Mouse (Mus musculus) telencephalon, adult 2 months (tissue): ENCODE results near the gene Heatr3.

ENCODE experiments used
- DNase-seq: peaks from one replicate; pipeline ENCODE4 v3.0.0-alpha.2; 2011; ENCODE audit warnings: low read depth, low spot score

Gene Heatr3

GRCm38 (mm10) chr8:88137748-88138484, at the start of gene Heatr3:
Gene Heatr3 (plus strand): TSS chr8:88137855.
- DNase-seq = peak; percentile 92

GRCm38 (mm10) chr8:88088006-88088405, 49.6 kb upstream of the Heatr3 start:
- DNase-seq = no peak

GRCm38 (mm10) chr8:88091661-88092060, 46.0 kb upstream of the Heatr3 start:
- DNase-seq = no peak

- no peak for DNase-seq
These were observed 44.3 kb upstream of the Heatr3 start for GRCm38 (mm10) chr8:88093367-88093766.

- no peak for DNase-seq
These were observed 38.8 kb upstream of the Heatr3 start for GRCm38 (mm10) chr8:88098856-88099255.

- DNase-seq = no peak
These were observed 38.1 kb upstream of the Heatr3 start for GRCm38 (mm10) chr8:88099526-88099925.

- no peak for DNase-seq
These were observed 28.4 kb upstream of the Heatr3 start for GRCm38 (mm10) chr8:88109241-88109640.

GRCm38 (mm10) chr8:88118456-88119036, 19.1 kb upstream of the Heatr3 start, which contains the start of gene Cnep1r1:
Gene Cnep1r1 (plus strand): TSS chr8:88118769.
- DNase-seq = peak; percentile 98

- no peak for DNase-seq
These were observed 18.6 kb upstream of the Heatr3 start for GRCm38 (mm10) chr8:88119076-88119475.

GRCm38 (mm10) chr8:88124850-88125249, 12.8 kb upstream of the Heatr3 start:
- DNase-seq = no peak

- DNase-seq = no peak
These were observed 8.3 kb upstream of the Heatr3 start for GRCm38 (mm10) chr8:88129397-88129796.

- no peak for DNase-seq
These were observed 6.8 kb upstream of the Heatr3 start for GRCm38 (mm10) chr8:88130754-88131317.

- no peak for DNase-seq
These were observed 1.6 kb downstream of the Heatr3 start for GRCm38 (mm10) chr8:88139256-88139655.

GRCm38 (mm10) chr8:88141629-88142028, 4.0 kb downstream of the Heatr3 start:
- no peak for DNase-seq

- DNase-seq = no peak
These were observed 6.4 kb downstream of the Heatr3 start for GRCm38 (mm10) chr8:88144041-88144440.

GRCm38 (mm10) chr8:88150910-88151371, 13.3 kb downstream of the Heatr3 start:
- peak; percentile 44 for DNase-seq

- DNase-seq = peak; percentile 47
These were observed 22.8 kb downstream of the Heatr3 start for GRCm38 (mm10) chr8:88160237-88160995.

- no peak for DNase-seq
These were observed 23.8 kb downstream of the Heatr3 start for GRCm38 (mm10) chr8:88161439-88161838.

GRCm38 (mm10) chr8:88175264-88175663, 37.6 kb downstream of the Heatr3 start:
- no peak for DNase-seq

- no peak for DNase-seq
These were observed 39.6 kb downstream of the Heatr3 start for GRCm38 (mm10) chr8:88177291-88177690.

GRCm38 (mm10) chr8:88183121-88183520, 45.5 kb downstream of the Heatr3 start:
- DNase-seq = no peak

- DNase-seq = no peak
These were observed 47.3 kb downstream of the Heatr3 start for GRCm38 (mm10) chr8:88184914-88185313.
